Mouse (Mus musculus) gastrocnemius, postnatal 25 days (tissue): ENCODE results near the gene Fastkd5. TPM values are rescaled to one million over a fixed set of nuclear protein-coding genes. Genes with fewer than 3 reads are reported as not detected.
A peak's percentile ranks its signal among the peaks of the same experiment; 100 is the strongest.

Experiments used
- DNase-seq: peaks from one replicate; pipeline ENCODE4 v3.0.0; 2022
- total RNA-seq, 2 experiments: library from RNA; stranded (reverse); gene quantifications; 1 replicate in 1 of 2; 2 replicates in 1 of 2; pipeline ENCODE4 v1.2.3; 2021

Fastkd5 gene
- total RNA-seq, 2 experiments from 2014 or later, result 5.0 to 6.4 TPM

GRCm38 (mm10) chr2:130634006-130634738 is 4.3 kb upstream of the Fastkd5 start:
- DNase-seq, result no peak

- DNase-seq, result no peak
Observed at GRCm38 (mm10) chr2:130632887-130633675, 3.3 kb upstream of the Fastkd5 start.

DNA sequence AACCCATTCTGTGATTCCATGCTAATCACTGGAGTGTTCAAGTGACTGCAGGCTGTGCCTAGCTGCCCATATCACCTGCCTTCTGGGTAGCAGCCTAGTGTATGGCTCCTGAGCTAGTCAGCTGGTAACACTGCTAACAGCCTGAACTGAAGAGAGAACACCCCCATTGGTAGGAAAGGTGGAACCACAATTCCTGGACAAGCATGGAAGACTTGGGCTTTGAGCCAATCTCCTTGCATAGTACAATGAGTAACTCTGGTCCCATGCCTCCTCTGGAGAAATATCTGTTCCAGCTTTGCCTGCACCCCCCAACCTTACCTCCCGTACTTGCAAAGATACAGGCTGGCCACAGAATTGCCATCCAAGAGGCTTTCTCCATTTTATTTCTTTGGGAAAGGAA is 2.6 kb upstream of the Fastkd5 start:
- no peak for DNase-seq

- DNase-seq, result no peak
Observed at GRCm38 (mm10) chr2:130629080-130629838, 568 bp downstream of the Fastkd5 start.

- DNase-seq, result no peak
Observed at GRCm38 (mm10) chr2:130628424-130628823, 1.4 kb downstream of the Fastkd5 start.

DNA sequence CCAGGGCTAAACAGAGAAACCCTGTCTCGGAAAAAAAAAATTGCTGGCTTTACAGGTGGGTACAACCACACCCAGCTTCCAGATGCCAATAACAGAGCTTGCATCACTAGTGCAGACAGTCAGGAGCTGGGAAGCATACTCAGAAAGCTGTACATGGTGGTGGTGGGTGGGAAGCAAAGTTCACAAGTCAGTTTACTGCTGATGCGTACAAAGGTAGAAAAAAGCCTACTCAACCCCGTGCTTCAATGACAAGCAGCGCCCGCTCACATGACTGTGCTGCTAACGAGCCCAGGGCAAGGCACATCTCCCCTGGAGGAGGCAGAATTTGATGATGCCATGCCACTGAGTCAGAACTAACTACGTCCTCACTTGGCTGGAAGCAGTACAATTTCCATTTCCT is 10.9 kb downstream of the Fastkd5 start:
- no peak for DNase-seq

DNA sequence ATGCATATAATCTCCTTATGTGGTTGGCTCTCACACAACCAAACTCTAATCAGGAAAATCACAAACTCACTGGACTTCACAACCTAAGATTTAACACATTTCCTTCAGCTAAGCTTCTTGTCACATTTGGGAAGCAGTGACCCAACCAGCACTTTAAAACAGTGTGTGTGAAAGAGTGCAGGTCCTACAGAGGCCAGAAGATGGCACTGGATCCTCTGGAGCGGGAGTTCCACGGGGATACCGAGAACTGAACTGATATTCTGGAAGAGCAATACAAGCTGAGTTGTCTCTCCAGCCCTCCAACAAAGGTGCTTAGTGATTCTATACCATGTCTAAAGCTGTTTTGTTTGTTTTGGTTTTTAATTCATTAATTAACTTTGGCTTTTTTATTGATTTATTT is 16.7 kb downstream of the Fastkd5 start:
- DNase-seq, result no peak

DNA sequence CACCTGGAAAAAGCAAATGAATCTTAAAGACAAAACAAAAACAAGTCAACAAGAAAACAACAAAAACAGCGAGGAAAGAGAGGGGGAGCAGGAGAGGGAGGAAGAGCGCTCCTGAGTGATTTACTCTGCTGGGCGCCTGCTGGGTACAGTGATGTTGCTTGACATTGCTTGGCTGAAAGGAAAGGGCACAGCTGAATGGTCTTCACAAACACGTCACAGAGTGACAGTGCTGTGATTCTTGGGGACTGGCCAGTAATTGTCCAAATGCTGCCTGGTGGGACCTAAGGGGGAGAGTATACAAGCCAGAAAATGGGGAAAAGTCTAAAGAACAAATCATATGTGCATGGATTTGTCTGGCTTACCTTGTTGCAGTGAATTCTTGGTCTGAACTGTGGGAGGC is 27.6 kb downstream of the Fastkd5 start:
- DNase-seq, result no peak

- DNase-seq, result no peak
Observed at GRCm38 (mm10) chr2:130598399-130598798, 31.4 kb downstream of the Fastkd5 start.

- no peak for DNase-seq
Observed at GRCm38 (mm10) chr2:130597601-130598010, 32.2 kb downstream of the Fastkd5 start.

DNA sequence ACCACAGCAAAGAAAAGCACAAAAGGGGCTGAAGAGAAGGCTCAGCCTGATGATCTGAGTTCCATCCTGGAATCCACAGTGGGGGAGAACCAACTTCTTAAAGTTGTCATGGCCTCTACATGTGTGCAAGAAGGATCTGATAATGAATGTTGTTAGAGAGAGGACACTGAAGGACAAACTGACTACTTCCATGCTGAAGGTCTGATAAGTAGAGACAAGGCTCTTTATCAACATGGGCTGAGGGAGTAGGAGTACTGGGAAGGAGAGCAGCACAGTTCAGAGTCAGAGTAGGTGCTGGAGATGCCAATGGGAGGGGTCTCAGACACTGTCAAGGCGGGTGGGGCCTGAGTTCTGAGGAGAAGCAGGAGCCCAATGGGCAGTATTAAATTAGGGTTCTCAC is 34.2 kb downstream of the Fastkd5 start:
- no peak for DNase-seq

DNA sequence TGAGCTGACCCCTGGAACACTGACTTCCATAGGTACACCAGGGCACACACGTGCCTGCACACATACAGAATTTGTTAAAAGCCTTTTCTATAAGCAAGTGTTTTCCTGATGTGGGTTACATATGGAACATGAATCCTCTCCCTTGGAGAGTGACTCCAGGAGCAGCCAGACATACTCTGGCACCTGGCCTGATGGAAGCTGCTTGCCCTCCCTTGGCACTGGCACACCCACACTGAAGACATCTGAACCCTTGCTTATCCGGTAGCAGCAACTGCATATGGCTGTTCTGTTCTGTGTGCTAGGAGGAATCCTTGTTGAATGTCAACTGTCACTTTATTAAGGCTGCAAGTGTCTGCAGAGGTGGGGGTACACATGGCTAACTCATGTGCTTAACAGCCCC is 38.8 kb downstream of the Fastkd5 start:
- DNase-seq, result peak; percentile 44

- no peak for DNase-seq
Observed at GRCm38 (mm10) chr2:130589761-130590160, 40.1 kb downstream of the Fastkd5 start.

DNA sequence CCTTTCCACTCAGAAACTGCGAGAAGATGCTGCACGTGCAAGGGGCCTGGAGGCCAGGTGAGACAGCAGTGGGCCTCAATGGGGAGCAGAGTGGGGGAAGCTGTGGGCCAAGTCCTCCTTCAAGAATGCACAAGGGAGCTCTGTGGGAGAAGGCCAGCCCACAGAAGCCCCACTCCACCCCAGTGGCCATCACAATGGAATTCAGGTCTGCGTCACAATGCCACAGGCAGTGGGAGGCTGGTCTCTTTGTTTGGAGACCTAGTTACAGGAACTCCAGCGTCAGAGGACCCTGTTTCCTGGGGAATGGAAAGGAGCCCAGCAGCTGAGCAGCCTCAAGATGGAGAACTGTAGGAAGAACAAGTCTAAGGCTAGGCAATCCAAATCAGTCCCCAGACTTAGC is 40.7 kb downstream of the Fastkd5 start:
- DNase-seq, result no peak

GRCm38 (mm10) chr2:130588373-130588772 is 41.5 kb downstream of the Fastkd5 start:
- DNase-seq, result no peak

DNA sequence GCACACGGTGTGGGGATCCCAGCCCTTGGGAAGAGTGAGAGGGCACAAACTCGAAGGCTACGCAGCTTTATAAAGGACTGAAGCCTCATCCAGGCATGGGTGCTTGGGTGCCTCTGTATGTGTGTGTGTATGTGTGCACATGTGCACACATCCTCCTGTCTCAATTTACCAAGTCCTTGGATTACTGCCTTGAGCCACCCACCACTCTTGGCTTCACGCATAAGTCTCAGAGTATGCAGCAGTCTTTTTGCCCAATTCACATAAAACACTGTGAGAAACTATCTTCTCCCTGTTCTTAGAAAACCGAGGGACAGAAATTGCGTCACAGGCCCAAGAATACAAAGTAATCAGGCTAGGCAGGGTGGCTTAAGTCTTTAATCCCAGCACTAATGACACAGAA is 43.8 kb downstream of the Fastkd5 start:
- DNase-seq, result no peak

DNA sequence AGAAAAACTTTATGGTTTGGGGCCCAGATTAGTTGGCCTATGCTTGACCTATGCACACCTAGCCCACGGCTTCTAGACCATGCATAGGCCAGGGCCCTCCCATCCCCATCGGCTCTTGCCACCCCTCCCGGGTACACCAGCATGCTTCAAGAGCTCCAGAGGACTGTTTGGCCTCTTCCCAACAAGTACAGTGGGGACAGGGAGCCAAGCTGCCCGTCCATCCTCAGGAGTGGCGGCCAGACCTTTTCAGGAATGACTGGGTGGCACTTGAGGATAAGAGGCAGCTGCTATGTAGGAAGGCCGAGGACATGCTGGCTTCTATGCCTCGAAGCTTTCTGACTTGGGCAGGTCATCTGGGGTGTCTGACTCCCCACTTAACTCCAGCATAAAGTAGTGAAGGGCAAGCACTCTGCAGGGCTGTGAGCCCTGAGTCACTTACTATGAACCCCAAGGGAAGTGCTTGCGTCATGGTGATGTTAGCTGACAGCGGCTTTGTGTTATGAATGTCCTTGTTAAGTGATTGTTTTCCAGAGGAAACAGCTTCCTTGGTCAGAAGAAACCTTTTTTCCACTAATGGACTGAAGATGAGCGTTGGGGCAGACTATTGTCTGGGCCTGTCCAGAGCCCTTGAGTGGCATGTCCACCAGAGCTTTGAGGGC is 45.8 kb downstream of the Fastkd5 start:
- no peak for DNase-seq

GRCm38 (mm10) chr2:130582552-130582951 is 47.3 kb downstream of the Fastkd5 start, which contains the start of gene Avp:
Gene Avp, minus strand, starts transcription at chr2:130582554.
- DNase-seq, result no peak

GRCm38 (mm10) chr2:130581201-130581600 is 48.6 kb downstream of the Fastkd5 start:
- no peak for DNase-seq

GRCm38 (mm10) chr2:130579791-130580190 is 50.0 kb downstream of the Fastkd5 start:
- DNase-seq, result no peak

DNA sequence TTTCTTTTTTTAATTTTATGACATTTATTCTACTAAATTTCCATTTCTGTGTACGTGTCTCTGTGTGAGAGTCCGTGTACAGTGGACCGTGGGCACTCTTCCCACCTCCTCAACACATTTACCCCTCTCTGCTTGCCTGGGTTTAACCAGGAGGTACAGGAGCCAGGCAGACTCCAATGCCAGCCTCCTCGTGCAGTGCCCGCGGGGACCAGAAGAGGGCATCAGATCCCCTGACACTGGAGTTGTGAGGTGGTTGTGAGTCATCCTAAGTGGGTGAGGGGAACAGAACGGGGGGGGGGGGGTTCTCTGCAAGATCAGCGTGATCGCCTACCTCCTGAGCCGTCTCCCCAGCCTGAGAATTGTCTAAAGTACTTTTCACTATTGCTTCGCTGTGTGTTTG is 51.7 kb downstream of the Fastkd5 start:
- DNase-seq, result no peak

- peak; percentile 36 for DNase-seq
Observed at GRCm38 (mm10) chr2:130577632-130578031, 52.2 kb downstream of the Fastkd5 start.
